Mouse (Mus musculus): ENCODE data around the gene Atp5s.

Atp5s gene

GRCm38 (mm10) chr12:69724711-69725460, at the start of gene Atp5s, which contains the start of gene L2hgdh:
Gene Atp5s (plus strand): TSS chr12:69724950.
Gene L2hgdh (minus strand): TSS chr12:69724873.
- peak; percentile 99 for DNase-seq

GRCm38 (mm10) chr12:69676157-69676556, 48.6 kb upstream of the Atp5s start:
- DNase-seq: no peak

DNA sequence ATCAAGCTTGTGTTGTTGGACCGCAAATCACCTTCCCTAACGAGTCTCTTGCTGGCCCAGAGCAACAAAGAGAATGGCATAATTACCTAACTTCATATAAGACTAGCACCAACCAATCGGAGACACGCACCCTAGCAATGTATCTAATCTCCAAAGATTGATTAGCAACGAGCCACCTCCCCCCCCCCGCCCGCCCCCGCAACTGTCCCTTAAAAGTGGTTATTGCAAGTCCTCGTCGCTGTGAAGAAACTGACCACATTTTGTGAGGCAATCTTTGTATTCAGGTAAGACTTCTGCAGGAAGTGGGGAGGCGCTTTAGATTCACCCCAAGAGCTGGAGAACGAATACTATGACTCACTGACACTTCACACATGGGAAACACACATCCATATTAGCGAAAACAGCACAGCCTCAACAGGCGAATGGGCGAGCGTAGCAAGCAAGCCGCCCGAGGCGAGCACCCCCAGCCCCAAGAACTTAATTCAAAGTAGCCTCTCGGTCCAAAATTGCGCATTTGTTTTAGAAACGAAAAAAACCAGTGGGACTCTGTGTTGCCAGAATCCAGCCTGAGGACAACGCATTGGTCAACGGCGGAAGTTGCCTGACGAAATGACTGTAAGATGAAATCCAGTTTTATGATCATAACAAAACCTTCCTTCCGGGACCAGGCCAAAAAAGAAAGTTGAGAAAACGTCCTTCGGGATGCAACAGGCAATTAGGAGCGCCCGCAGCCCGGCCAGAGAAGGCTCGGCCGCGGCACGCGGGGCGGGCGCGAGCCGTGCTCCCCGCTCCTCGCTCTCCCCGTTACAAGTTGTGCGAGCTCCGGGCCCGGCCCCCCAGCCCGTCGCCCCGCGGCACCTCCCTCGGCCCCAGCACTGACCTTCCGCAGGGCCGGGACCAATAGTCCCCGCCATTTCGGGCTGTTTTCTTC, 43.9 kb upstream of the Atp5s start:
- DNase-seq: peak; percentile 61

GRCm38 (mm10) chr12:69681566-69682061, 43.1 kb upstream of the Atp5s start, which contains the start of gene Sos2:
Gene Sos2 (minus strand): TSS chr12:69681852.
- DNase-seq: peak; percentile 68

DNA sequence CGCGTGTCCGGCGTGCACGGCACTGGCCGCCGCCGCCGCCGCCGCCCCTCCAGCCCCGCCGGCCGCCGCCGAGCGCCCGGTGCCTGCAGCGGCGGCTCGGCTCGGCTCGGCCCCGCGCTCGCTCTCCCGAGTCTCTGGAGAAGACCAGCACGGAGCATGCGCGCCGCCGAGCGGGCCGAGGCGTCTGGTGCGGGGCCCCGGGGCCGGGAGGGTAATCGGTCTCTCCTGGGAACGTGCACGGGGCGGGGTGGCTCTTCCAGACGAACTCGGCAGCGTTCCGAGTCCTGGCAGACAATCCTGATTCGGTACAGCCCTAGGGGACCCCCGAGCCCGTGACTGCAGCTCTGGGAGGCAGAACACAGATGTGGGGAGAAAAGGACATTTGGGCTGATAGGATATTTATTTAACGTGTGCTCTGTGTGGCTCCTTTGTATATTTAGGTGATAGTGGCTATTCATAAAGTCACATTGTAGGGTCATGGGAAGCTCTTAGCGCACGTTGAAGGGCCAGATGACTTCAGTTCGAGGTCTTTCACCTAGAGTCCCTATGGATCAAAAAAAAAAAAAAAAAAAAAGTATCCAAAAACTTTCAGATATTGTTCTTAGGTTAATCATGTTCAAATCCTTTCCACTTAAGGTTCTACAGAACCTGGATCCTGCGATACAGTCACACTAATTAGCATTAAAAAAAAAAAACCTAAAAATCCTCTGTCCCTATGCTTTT, 42.5 kb upstream of the Atp5s start:
- peak; percentile 85 for DNase-seq

DNA sequence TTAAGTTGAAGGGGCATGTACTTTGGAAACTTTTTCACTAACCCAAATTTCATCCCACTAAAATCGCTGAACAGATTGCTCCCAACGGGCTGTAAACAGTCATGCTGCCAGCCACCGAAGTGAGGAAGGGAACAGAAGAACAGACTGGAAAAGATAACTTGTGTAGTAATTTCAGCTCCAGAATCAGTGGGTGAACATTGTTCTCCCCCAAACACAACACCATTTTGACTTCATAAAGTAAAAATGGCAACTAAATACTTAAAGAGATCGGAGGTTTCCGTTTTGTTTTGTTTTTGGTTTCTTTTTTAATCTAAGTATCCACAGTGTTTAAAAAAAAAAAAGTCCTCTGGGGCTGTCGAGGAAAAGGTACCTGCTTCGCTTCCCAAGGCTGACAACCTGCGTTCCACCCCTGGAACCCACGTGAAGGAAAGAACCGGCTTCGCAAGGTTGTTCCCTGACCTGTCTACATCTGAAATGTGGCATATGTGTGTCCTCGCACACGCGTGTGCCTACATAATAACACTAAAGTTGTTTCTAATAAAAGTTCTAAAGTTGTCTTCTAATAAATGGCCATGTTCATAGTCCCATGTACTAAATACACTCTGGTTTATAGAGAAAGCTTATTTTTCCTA, 41.8 kb upstream of the Atp5s start:
- peak; percentile 18 for DNase-seq

- DNase-seq: peak; percentile 96
Observed at GRCm38 (mm10) chr12:69683537-69683936, 41.2 kb upstream of the Atp5s start.

DNA sequence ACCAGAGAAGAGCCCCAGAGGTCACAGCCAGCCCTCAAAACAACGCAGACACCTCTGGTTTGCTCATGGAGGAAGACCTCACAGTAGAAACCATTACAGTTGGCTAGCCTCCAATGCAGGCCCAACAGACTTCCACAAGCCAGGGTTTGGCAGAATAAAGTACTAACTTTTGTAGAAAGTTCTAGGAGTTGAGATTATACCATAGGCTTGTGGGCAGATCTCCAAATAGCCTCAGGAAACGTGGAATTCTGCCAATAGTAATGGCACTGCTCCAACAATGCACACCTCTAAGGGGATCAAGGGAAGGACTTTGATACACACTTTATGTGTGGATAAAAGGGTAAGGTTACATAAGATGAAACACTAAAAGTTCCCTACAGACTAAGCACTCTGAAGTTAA, 36.4 kb upstream of the Atp5s start:
- peak; percentile 49 for DNase-seq

DNA sequence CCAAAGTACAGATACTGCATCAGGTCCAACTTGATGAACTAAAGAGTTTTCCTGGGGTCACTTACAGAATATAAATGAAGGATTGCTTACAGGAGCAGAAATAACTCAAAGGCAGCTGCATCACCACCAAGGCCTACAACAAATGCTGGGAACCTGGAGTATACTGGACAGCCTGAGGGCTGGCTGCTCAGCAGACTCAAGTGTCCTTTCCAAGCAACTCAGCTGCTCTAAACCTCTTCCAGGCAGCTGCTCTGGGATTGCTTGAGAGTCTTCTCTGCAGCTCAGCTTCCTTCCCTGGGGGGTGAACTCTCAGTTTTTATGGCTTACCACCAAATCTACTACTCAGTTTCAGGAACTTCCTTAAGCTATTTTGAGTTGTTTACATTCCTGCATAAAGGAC, 35.7 kb upstream of the Atp5s start:
- DNase-seq: no peak

DNA sequence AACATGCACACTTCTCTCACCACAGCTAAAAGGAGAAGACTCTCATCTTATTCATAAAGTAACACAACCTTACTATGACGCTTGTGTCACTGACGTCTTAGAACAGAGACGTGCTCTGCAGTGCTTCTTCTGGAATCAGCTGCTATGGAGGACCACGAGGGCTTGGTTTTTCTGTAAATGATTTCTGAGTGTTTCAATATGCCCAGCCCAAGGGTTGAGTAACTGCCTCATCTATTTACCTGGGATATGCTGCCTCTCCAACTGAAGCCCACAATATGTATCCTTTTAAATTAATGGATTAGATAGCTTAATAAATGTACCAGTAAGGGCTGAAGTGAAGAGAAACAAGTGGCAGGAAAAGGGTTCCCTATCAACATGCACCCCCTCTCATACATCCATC, 34.0 kb upstream of the Atp5s start:
- DNase-seq: no peak

DNA sequence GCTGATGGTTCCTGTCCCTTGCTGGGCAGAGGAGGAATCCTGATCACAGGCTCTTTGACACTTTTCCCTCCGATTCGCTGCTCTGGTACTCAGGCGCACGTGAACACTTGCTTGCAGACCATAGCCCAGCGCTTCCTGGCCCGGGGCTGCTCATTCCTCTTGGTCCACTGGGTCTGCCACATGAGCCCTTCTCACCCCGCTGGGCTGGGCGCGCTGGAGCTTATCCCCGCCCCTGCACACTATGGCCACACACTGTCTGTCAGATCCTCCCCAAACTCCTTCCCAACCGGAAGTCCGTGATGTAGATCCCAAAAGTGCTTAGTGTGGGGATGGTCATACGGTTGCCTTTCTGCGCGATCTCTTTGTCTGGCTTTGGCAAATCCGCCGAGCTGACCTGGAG, 31.3 kb upstream of the Atp5s start:
- DNase-seq: no peak

GRCm38 (mm10) chr12:69696746-69697145, 28.0 kb upstream of the Atp5s start:
- DNase-seq: peak; percentile 83

DNA sequence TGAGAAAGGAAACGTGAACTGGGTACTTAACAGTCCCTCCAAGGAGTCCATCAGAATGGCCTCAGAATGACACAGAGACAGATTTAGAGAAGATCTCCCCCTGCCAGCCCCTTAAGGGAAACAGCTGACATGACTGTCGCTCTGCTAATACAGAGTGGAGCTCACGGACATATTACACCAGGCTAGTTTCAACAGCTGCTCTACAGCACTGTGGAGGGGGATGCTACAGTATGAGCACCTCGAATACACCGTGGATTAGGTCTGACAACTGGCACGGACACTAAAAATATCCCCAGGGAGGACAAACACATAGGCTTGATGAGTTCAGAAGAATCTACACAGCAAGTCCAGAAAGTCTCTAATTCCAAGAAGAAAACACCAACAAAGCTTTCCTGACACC, 26.4 kb upstream of the Atp5s start:
- DNase-seq: no peak

DNA sequence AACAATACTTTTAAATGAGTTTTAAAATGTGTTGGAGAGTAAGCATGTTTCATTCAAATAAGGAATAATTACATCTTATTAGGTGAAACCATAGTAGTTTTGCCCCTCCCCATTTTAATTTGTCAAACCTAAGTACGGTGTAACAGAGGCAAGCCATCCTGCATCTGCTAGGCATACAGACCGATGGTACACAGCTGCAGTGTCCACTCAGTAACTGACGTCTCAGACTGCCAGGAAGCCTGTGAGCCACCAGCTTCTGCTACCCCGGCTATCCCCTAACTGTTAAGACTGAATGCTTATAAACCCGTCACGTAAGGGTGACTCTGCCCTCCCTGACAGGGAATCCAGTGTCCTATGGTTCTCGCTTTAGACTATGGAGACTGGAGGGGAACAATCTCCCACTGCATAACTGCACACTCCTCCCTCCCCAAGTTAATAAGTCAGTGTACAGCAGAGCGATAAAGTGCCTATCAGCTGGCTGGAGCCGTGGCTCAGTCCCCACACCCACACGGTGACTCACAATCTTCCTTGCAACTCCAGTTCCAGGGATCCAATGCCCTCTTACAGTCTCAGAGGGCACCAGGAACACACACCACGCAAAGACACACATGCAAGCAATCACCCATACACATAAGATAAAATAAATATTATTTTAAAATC, 19.8 kb upstream of the Atp5s start:
- no peak for DNase-seq

DNA sequence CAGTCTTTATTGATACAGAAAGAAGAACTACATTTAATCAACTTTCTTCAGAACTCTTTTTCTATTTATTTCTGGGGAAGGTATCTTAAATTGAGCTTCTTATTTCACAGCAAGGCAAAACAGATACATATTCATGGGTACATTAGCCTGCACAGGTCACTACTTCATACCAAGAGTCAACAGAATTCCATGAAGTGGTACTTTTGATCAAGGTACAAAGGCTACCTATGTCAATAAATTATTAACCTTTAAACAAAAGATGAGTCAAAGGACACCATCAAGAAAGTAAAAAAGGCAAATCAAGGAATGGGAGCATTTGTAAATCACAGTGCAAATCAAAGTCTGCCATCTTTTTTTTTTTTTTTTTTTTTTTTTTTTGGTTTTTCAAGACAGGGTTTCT, 11.1 kb upstream of the Atp5s start:
- no peak for DNase-seq

DNA sequence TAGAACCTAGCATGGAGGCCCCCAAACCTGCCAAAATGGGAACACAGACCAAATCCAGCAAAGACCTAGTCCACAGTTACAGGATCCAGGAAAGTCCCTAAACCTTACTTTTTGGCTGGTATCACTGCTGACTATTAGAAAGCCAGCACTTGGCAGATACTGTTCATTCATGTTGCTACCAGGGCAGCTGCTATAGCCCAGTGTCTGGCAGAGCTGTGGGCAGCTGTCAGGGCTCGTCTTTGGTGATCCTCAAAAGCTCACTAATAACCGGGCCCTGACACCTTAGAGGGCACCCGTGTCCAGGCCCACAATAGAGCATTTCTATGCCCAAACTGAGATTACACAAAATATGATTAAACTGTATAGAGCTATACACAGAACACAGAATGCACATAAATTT, 1.9 kb upstream of the Atp5s start:
- DNase-seq: no peak

- no peak for DNase-seq
Observed at GRCm38 (mm10) chr12:69723376-69723775, 1.4 kb upstream of the Atp5s start.

DNA sequence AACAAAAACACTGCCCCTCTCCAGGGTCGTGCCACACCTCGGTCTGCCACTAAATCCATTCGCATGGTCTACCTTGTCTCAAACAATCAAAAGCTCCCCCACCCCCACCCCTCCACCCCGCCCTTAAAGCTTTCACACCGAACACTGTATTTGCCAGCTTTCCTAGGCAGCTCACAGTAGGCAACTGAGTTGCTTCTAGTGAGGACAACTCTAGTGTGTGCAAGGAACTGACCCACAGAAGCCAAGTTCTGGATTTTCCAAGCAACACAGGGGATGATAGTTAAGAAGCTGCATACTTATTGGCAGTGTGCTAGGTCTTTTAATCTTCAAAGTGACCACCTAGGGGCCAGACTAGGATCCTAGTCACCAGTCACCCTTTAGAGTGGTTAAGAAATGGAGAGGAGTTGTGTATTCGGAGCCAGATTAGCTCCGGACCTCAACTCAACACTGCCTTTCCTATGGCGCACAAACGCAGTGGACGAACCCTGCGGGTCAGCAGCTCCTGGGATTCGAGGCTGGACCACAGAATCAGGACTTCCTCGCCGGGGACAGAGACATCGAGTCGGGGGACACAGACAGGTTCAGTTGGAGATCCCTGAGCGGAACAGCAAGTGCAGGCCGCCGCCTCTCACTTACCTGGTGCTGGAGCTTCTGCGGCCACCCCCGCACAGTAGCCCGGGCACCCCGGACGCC, 586 bp upstream of the Atp5s start:
- no peak for DNase-seq

- no peak for DNase-seq
Observed at GRCm38 (mm10) chr12:69729246-69729645, 4.5 kb downstream of the Atp5s start.

DNA sequence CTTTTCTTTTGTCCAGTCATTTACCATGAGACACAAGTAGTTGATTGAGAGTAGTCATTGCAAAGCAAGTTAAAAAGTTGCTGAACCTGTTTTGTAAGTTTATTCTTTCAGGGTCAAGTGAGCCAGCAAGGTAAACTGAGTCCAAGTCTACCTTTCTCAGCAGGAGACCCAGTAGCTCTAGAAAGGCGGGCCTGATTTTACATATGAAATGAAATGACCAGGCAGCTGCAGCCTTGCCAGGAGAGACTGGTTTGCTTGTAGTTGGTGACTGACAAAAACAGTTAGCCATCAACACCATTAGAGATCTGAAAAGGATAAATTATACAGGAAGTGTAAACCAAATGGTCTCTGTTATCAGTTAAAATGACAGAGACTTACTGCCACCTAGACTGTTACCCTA, 5.6 kb downstream of the Atp5s start:
- DNase-seq: no peak

GRCm38 (mm10) chr12:69732221-69732620, 7.5 kb downstream of the Atp5s start:
- DNase-seq: no peak

Data from lung, postnatal 36 days (tissue).